Mouse (Mus musculus) megakaryocyte progenitor cell, adult 5-6 weeks (primary cell): Measurements from ENCODE around the gene Zcchc10. TPM values are rescaled to one million over a fixed set of nuclear protein-coding genes. Genes with fewer than 3 reads are reported as not detected.
"Not testable (repeated sequence)": the region's sequence is repeated elsewhere in the genome, so short reads cannot be mapped to it uniquely, and the experiment has no call there.

Source experiments
- ATAC-seq: replicated peaks from 2 replicates; pipeline ENCODE4 v1.8.0; 2016; ENCODE audit warnings: mild to moderate bottlenecking, moderate TSS enrichment, inconsistent platforms; ENCODE audit not compliant: poor library complexity
- total RNA-seq, 2 experiments: library from RNA; stranded (forward) in 1 of 2; stranded (reverse) in 1 of 2; fragments of 157-497, 149-512 nt in 1 of 2; fragments of 200-1000 nt in 1 of 2; gene quantifications; 2 replicates each; pipeline versions ENCODE4 v1.2.3 to v1.2.4; 2015 to 2017

The Zcchc10 gene
- total RNA-seq, 2 experiments from 2014 or later = 4.8 to 30.9 TPM

- ATAC-seq = peak; percentile 31
Measured at GRCm38 (mm10) chr11:53314770-53315173, 9.7 kb upstream of the Zcchc10 start.

GRCm38 (mm10) chr11:53316996-53317395 lies 7.5 kb upstream of the Zcchc10 start:
- no peak for ATAC-seq

- no peak for ATAC-seq
Measured at GRCm38 (mm10) chr11:53318041-53318440, 6.4 kb upstream of the Zcchc10 start.

GRCm38 (mm10) chr11:53318568-53318967 lies 5.9 kb upstream of the Zcchc10 start:
- ATAC-seq = not testable (repeated sequence)

GRCm38 (mm10) chr11:53319867-53320266 lies 4.6 kb upstream of the Zcchc10 start:
- ATAC-seq = not testable (repeated sequence)

GRCm38 (mm10) chr11:53330325-53330724 lies 5.8 kb downstream of the Zcchc10 start:
- no peak for ATAC-seq

- no peak for ATAC-seq
Measured at GRCm38 (mm10) chr11:53331121-53331520, 6.6 kb downstream of the Zcchc10 start.

- no peak for ATAC-seq
Measured at GRCm38 (mm10) chr11:53332076-53332680, 7.7 kb downstream of the Zcchc10 start.

GRCm38 (mm10) chr11:53335505-53336181 lies 11.2 kb downstream of the Zcchc10 start:
- peak; percentile 69 for ATAC-seq

- no peak for ATAC-seq
Measured at GRCm38 (mm10) chr11:53336182-53336571, 11.7 kb downstream of the Zcchc10 start.

- no peak for ATAC-seq
Measured at GRCm38 (mm10) chr11:53336924-53337323, 12.4 kb downstream of the Zcchc10 start.

GRCm38 (mm10) chr11:53337684-53338083 lies 13.2 kb downstream of the Zcchc10 start:
- no peak for ATAC-seq

- not testable (repeated sequence) for ATAC-seq
Measured at GRCm38 (mm10) chr11:53341019-53341418, 16.5 kb downstream of the Zcchc10 start.

- 0 out of 2 replicates have a peak, but pooled peaks have one; percentile 44 for ATAC-seq
Measured at GRCm38 (mm10) chr11:53342711-53343110, 18.2 kb downstream of the Zcchc10 start.

GRCm38 (mm10) chr11:53345328-53345727 lies 20.8 kb downstream of the Zcchc10 start:
- ATAC-seq = peak; percentile 79

- no peak for ATAC-seq
Measured at GRCm38 (mm10) chr11:53345738-53346137, 21.3 kb downstream of the Zcchc10 start.

- peak; percentile 73 for ATAC-seq
Measured at GRCm38 (mm10) chr11:53350291-53351223, 26.1 kb downstream of the Zcchc10 start, which contains the start of gene Aff4. Gene Aff4, plus strand, starts transcription at chr11:53350833.

GRCm38 (mm10) chr11:53351224-53351942 lies 26.9 kb downstream of the Zcchc10 start:
- ATAC-seq = peak; percentile 45

GRCm38 (mm10) chr11:53351943-53352590 lies 27.6 kb downstream of the Zcchc10 start:
- no peak for ATAC-seq

GRCm38 (mm10) chr11:53358504-53359155 lies 34.2 kb downstream of the Zcchc10 start:
- no peak for ATAC-seq
